Mouse (Mus musculus): ENCODE measurements around the gene Pdlim5.

Pdlim5 gene

GRCm38 (mm10) chr3:142394000-142394411 is 1.5 kb downstream of the Pdlim5 start:
- DNase-seq = no peak

- no peak for DNase-seq
Measured at GRCm38 (mm10) chr3:142391531-142391930, 4.0 kb downstream of the Pdlim5 start.

- DNase-seq = no peak
Measured at GRCm38 (mm10) chr3:142390288-142390687, 5.2 kb downstream of the Pdlim5 start.

GRCm38 (mm10) chr3:142388189-142388588 is 7.3 kb downstream of the Pdlim5 start:
- DNase-seq = no peak

GRCm38 (mm10) chr3:142386505-142386904 is 9.0 kb downstream of the Pdlim5 start:
- DNase-seq = no peak

- DNase-seq = no peak
Measured at GRCm38 (mm10) chr3:142385690-142386089, 9.8 kb downstream of the Pdlim5 start.

- DNase-seq = no peak
Measured at GRCm38 (mm10) chr3:142376638-142377037, 18.9 kb downstream of the Pdlim5 start.

- no peak for DNase-seq
Measured at GRCm38 (mm10) chr3:142375106-142375505, 20.4 kb downstream of the Pdlim5 start.

- DNase-seq = no peak
Measured at GRCm38 (mm10) chr3:142372465-142373147, 22.9 kb downstream of the Pdlim5 start.

GRCm38 (mm10) chr3:142368411-142368810 is 27.1 kb downstream of the Pdlim5 start:
- no peak for DNase-seq

GRCm38 (mm10) chr3:142362092-142362491 is 33.4 kb downstream of the Pdlim5 start:
- no peak for DNase-seq

GRCm38 (mm10) chr3:142358951-142359350 is 36.5 kb downstream of the Pdlim5 start:
- DNase-seq = no peak

GRCm38 (mm10) chr3:142356661-142357060 is 38.8 kb downstream of the Pdlim5 start:
- DNase-seq = no peak

GRCm38 (mm10) chr3:142353218-142353617 is 42.3 kb downstream of the Pdlim5 start:
- DNase-seq = no peak

GRCm38 (mm10) chr3:142350513-142350912 is 45.0 kb downstream of the Pdlim5 start:
- DNase-seq = no peak

GRCm38 (mm10) chr3:142348816-142349631 is 46.5 kb downstream of the Pdlim5 start:
- DNase-seq = no peak

- DNase-seq = no peak
Measured at GRCm38 (mm10) chr3:142346261-142346660, 49.2 kb downstream of the Pdlim5 start.

GRCm38 (mm10) chr3:142345235-142346125 is 50.0 kb downstream of the Pdlim5 start:
- DNase-seq = no peak

- no peak for DNase-seq
Measured at GRCm38 (mm10) chr3:142343786-142344185, 51.7 kb downstream of the Pdlim5 start.

- DNase-seq = no peak
Measured at GRCm38 (mm10) chr3:142340701-142341100, 54.8 kb downstream of the Pdlim5 start.

GRCm38 (mm10) chr3:142339440-142340251 is 55.9 kb downstream of the Pdlim5 start:
- DNase-seq = no peak

GRCm38 (mm10) chr3:142338058-142338457 is 57.4 kb downstream of the Pdlim5 start:
- no peak for DNase-seq

Measured in right cerebral cortex, postnatal 14 days (tissue).